Mouse (Mus musculus): ENCODE results near the gene Hs3st1.

DNA sequence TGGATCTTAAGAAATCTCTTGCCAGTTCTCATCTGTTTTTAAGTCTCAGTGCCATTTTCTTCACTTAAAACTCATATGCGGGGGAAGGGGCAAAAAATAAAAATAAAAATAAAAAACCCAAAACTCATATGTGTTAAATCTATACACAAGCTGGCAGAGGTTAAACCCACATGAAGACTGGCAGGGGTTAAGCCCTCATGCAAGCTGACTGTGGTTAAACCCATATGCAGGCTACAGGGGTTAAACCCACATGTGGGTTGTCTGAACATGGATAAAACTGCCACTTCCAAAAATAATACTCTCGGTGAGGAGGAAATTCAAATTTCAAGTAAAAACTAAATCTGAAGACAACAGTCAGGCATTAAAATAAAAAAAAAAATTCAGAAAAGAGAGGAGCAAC, 141.7 kb downstream of the Hs3st1 start:
- no peak for TF ChIP-seq CTCF (IDR thresholded peaks at IDR 0.05; ENCODE audit: borderline replicate concordance, insufficient read depth, low read length)
- no peak for TF ChIP-seq POLR2A (IDR thresholded peaks at IDR 0.05; ENCODE audit: low read depth, low read length)
